Mouse (Mus musculus) left cerebral cortex, adult 8-10 months (tissue): ENCODE measurements around the gene Acly. TPM values are rescaled to one million over a fixed set of nuclear protein-coding genes. Genes with fewer than 3 reads are reported as not detected.
A peak's percentile ranks its signal among the peaks of the same experiment; 100 is the strongest.

Experiments used
- DNase-seq, 2 experiments: peaks; one replicate each; pipeline ENCODE4 v3.0.0; 2022; ENCODE audit warnings: low spot score in 2 of 2
- total RNA-seq, 4 experiments: library from RNA; stranded (reverse); gene quantifications; 2 replicates each; pipeline ENCODE4 v1.2.4; 2022

Acly gene
- total RNA-seq, 4 experiments from 2014 or later = 150 to 164 (median 156) TPM

- no peak for DNase-seq
These were observed 14.1 kb downstream of the Acly start for GRCm38 (mm10) chr11:100513716-100514115.

- no peak for DNase-seq
These were observed 15.4 kb downstream of the Acly start for GRCm38 (mm10) chr11:100512384-100512783.

- DNase-seq = no peak
These were observed 17.2 kb downstream of the Acly start for GRCm38 (mm10) chr11:100510556-100510955.

- DNase-seq = no peak
These were observed 21.8 kb downstream of the Acly start for GRCm38 (mm10) chr11:100505997-100506396.

GRCm38 (mm10) chr11:100504990-100505660, 22.7 kb downstream of the Acly start:
- DNase-seq = no peak

GRCm38 (mm10) chr11:100501321-100501720, 26.5 kb downstream of the Acly start:
- no peak for DNase-seq

GRCm38 (mm10) chr11:100500651-100501050, 27.1 kb downstream of the Acly start:
- DNase-seq = no peak

GRCm38 (mm10) chr11:100500241-100500640, 27.6 kb downstream of the Acly start:
- DNase-seq = no peak

GRCm38 (mm10) chr11:100493771-100494170, 34.0 kb downstream of the Acly start:
- DNase-seq = no peak

GRCm38 (mm10) chr11:100490951-100491350, 36.8 kb downstream of the Acly start:
- DNase-seq = no peak

GRCm38 (mm10) chr11:100485801-100486538, 41.8 kb downstream of the Acly start:
- DNase-seq = no peak

GRCm38 (mm10) chr11:100484461-100484860, 43.3 kb downstream of the Acly start:
- no peak for DNase-seq

GRCm38 (mm10) chr11:100479152-100479551, 48.6 kb downstream of the Acly start:
- DNase-seq = no peak

- DNase-seq = no peak
These were observed 51.5 kb downstream of the Acly start for GRCm38 (mm10) chr11:100476281-100476680.

- no peak for DNase-seq
These were observed 54.9 kb downstream of the Acly start for GRCm38 (mm10) chr11:100472935-100473295.

GRCm38 (mm10) chr11:100472197-100472934, 55.4 kb downstream of the Acly start, which contains the start of gene Klhl11:
TSS of gene Klhl11 (minus strand) at chr11:100472741.
- DNase-seq = peak; percentile 79 to 90

- DNase-seq = no peak
These were observed 56.2 kb downstream of the Acly start for GRCm38 (mm10) chr11:100471352-100472196.

GRCm38 (mm10) chr11:100465833-100466232, 62.0 kb downstream of the Acly start:
- no peak for DNase-seq

- DNase-seq = no peak
These were observed 62.5 kb downstream of the Acly start for GRCm38 (mm10) chr11:100465229-100465792.

- DNase-seq = no peak
These were observed 65.1 kb downstream of the Acly start for GRCm38 (mm10) chr11:100462699-100463098.

- DNase-seq = no peak
These were observed 70.1 kb downstream of the Acly start for GRCm38 (mm10) chr11:100457711-100458110.
